Mouse (Mus musculus): ENCODE measurements at regions not wholly inside any gene's neighbourhood (a gene's known extent, or its start where the extent isn't known, plus 50 kb on each side); places are given as distances from the start of the nearest gene placed in this dataset.

GRCm38 (mm10) chr14:46221897-46222669 is 157.1 kb upstream of the Gm15217 start:
- DNase-seq (ENCODE audit: low spot score in 2 of 2) = no peak

- DNase-seq (ENCODE audit: low spot score in 2 of 2) = no peak
Observed at GRCm38 (mm10) chr14:46223008-46223407, 156.2 kb upstream of the Gm15217 start.

GRCm38 (mm10) chr14:46224421-46224950 is 154.7 kb upstream of the Gm15217 start:
- no peak for DNase-seq (ENCODE audit: low spot score in 2 of 2)

- DNase-seq (ENCODE audit: low spot score in 2 of 2) = no peak
Observed at GRCm38 (mm10) chr14:46225851-46226608, 153.2 kb upstream of the Gm15217 start.

GRCm38 (mm10) chr14:46234040-46234439 is 145.2 kb upstream of the Gm15217 start:
- no peak for DNase-seq (ENCODE audit: low spot score in 2 of 2)

GRCm38 (mm10) chr14:46234835-46235234 is 144.4 kb upstream of the Gm15217 start:
- peak in 1 of 2 experiments; percentile 4 for DNase-seq (ENCODE audit: low spot score in 2 of 2)

GRCm38 (mm10) chr14:46240046-46240800 is 139.0 kb upstream of the Gm15217 start:
- DNase-seq (ENCODE audit: low spot score in 2 of 2) = no peak

GRCm38 (mm10) chr14:46240896-46241295 is 138.3 kb upstream of the Gm15217 start:
- DNase-seq (ENCODE audit: low spot score in 2 of 2) = no peak

- DNase-seq (ENCODE audit: low spot score in 2 of 2) = no peak
Observed at GRCm38 (mm10) chr14:46247491-46248484, 131.4 kb upstream of the Gm15217 start.

GRCm38 (mm10) chr14:46249141-46249540 is 130.1 kb upstream of the Gm15217 start:
- DNase-seq (ENCODE audit: low spot score in 2 of 2) = no peak

GRCm38 (mm10) chr14:46255261-46255660 is 124.0 kb upstream of the Gm15217 start:
- no peak for DNase-seq (ENCODE audit: low spot score in 2 of 2)

GRCm38 (mm10) chr14:46256336-46256735 is 122.9 kb upstream of the Gm15217 start:
- no peak for DNase-seq (ENCODE audit: low spot score in 2 of 2)

- DNase-seq (ENCODE audit: low spot score in 2 of 2) = no peak
Observed at GRCm38 (mm10) chr14:46257311-46257710, 121.9 kb upstream of the Gm15217 start.

- no peak for DNase-seq (ENCODE audit: low spot score in 2 of 2)
Observed at GRCm38 (mm10) chr14:46258551-46258950, 120.7 kb upstream of the Gm15217 start.

- DNase-seq (ENCODE audit: low spot score in 2 of 2) = no peak
Observed at GRCm38 (mm10) chr14:46260291-46260980, 118.8 kb upstream of the Gm15217 start.

GRCm38 (mm10) chr14:46275455-46275854 is 103.8 kb upstream of the Gm15217 start:
- DNase-seq (ENCODE audit: low spot score in 2 of 2) = no peak

- DNase-seq (ENCODE audit: low spot score in 2 of 2) = no peak
Observed at GRCm38 (mm10) chr14:46276926-46277831, 102.0 kb upstream of the Gm15217 start.

- DNase-seq (ENCODE audit: low spot score in 2 of 2) = no peak
Observed at GRCm38 (mm10) chr14:46277832-46278611, 101.2 kb upstream of the Gm15217 start.

Measured in urinary bladder, postnatal 36 days (tissue).